Mouse (Mus musculus) MEL-GATA-1-ER (cell line): ENCODE measurements around the gene Fscn2.

ENCODE experiments used
- DNase-seq: peaks from one replicate; pipeline ENCODE4 v3.0.0-alpha.2; 2012; ENCODE audit warnings: low read depth; ENCODE audit errors: extremely low read depth

Gene Fscn2

GRCm38 (mm10) chr11:120357791-120358401, 3.4 kb upstream of the Fscn2 start:
- no peak for DNase-seq

GRCm38 (mm10) chr11:120359391-120359790, 1.9 kb upstream of the Fscn2 start:
- DNase-seq, result no peak

GRCm38 (mm10) chr11:120360062-120360461, 1.3 kb upstream of the Fscn2 start:
- DNase-seq, result no peak

GRCm38 (mm10) chr11:120360755-120361154, 579 bp upstream of the Fscn2 start:
- DNase-seq, result no peak

GRCm38 (mm10) chr11:120362891-120363290, 1.6 kb downstream of the Fscn2 start:
- no peak for DNase-seq

GRCm38 (mm10) chr11:120366443-120367027, 5.2 kb downstream of the Fscn2 start:
- no peak for DNase-seq

GRCm38 (mm10) chr11:120369656-120370055, 8.3 kb downstream of the Fscn2 start:
- no peak for DNase-seq

- no peak for DNase-seq
Measured at GRCm38 (mm10) chr11:120373025-120373424, 11.7 kb downstream of the Fscn2 start.

- no peak for DNase-seq
Measured at GRCm38 (mm10) chr11:120373820-120374586, 12.7 kb downstream of the Fscn2 start.

- DNase-seq, result no peak
Measured at GRCm38 (mm10) chr11:120375324-120375723, 14.0 kb downstream of the Fscn2 start.

- DNase-seq, result no peak
Measured at GRCm38 (mm10) chr11:120376302-120377160, 15.2 kb downstream of the Fscn2 start.

GRCm38 (mm10) chr11:120377337-120377736, 16.0 kb downstream of the Fscn2 start:
- DNase-seq, result no peak

GRCm38 (mm10) chr11:120378031-120378610, 16.8 kb downstream of the Fscn2 start:
- DNase-seq, result no peak

- DNase-seq, result peak; percentile 83
Measured at GRCm38 (mm10) chr11:120378611-120379540, 17.5 kb downstream of the Fscn2 start, which contains the start of gene Faap100. Gene Faap100 (minus strand): TSS chr11:120378764.

GRCm38 (mm10) chr11:120380271-120380670, 18.9 kb downstream of the Fscn2 start:
- DNase-seq, result no peak

GRCm38 (mm10) chr11:120381157-120381556, 19.8 kb downstream of the Fscn2 start:
- no peak for DNase-seq

- no peak for DNase-seq
Measured at GRCm38 (mm10) chr11:120382509-120382908, 21.2 kb downstream of the Fscn2 start.

- DNase-seq, result no peak
Measured at GRCm38 (mm10) chr11:120386632-120387031, 25.3 kb downstream of the Fscn2 start.

- DNase-seq, result no peak
Measured at GRCm38 (mm10) chr11:120387157-120387556, 25.8 kb downstream of the Fscn2 start.

GRCm38 (mm10) chr11:120388580-120388979, 27.2 kb downstream of the Fscn2 start:
- no peak for DNase-seq
